Mouse (Mus musculus): Measurements from ENCODE around the gene Rspry1.

The Rspry1 gene

DNA sequence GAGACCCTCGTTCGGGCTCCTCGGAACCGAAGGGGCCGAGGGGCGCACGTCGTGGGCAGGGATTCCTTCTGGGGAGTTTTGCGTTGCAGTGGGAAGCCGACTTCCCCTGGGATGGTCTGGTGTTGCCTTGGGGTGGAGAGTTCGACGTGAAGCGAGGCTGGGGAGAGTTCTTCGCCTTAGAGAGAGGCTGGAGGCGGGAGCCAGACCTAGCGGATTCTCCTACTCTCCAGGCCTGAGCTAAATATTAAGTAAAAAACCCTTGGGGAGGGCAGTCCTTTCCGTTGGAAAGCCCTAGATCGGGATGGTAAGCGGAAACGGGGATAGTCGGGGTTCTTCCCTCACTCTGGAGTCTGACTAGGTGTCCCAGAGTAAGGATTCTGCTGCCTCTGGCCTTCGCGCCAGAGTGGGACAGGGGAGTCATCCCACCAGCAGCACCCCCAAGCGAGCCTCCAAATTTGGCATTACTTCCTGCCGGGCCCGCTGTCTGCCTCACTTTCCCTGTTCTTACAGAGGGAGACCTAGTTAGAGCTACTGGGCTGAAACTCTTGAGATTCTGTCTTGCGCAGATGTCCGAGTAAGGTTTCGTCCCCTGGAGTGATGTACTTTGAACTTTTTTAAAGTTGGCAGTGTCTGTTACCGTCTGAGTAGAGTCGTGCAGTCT, 864 bp downstream of the Rspry1 start:
- DNase-seq (ENCODE audit: low spot score), result peak; percentile 36

DNA sequence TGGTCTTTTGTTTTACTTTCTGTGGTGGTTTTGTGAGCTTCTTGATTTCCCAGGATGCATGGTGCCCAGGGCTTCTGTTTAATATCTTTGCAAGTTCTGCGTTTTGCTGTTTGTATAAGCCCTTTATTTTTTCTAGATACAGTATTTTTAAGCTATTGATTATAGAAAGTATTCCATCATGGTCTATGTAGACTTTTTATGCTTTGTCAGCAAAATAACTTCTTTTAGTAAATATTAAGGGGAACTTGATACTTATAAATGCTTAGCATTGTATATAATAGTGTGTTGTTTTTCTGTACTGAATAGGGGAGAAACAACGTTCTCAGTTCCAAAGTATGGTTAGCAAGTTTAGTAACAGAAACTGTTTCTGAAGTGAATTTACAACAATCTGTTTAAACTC, 2.3 kb downstream of the Rspry1 start:
- DNase-seq (ENCODE audit: low spot score), result no peak

DNA sequence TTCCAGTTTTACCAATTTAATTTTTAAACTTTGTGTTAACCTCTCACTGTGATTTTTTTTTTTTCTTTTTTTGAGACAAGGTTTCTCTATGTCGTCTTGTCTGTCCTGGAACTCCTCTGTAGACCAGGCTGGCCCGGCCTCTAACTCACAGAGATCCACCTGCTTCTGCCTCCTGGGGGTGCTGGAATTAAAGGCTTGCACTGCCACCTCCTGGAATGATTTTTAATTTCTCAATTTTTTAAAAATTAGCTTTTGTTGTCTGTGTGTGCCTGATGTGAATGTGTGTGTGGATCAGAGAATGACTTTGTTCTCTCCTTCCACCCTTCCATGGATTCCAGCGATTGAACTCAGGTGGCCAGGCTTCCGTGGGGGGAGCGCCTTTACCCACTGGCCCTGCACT, 5.3 kb downstream of the Rspry1 start:
- DNase-seq (ENCODE audit: low spot score), result no peak

DNA sequence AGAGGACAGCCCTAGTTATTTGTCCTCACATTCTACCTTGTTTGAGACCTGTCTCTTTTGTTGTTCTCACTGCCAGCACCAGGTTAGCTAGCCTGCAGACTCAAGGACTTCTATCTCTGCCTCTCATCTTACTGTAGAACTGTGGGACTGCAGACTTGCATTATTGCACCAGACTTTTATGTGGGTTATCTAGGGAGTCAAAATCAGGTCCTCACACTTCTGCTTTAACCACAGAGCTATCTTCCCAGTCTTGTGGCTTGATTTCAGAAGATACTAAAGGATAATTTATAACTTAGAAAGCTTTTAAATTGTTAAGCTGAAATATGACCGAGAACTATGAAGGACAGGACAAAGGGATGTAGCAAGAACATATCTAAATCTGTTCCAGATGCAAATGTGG, 23.1 kb downstream of the Rspry1 start:
- DNase-seq (ENCODE audit: low spot score), result no peak

DNA sequence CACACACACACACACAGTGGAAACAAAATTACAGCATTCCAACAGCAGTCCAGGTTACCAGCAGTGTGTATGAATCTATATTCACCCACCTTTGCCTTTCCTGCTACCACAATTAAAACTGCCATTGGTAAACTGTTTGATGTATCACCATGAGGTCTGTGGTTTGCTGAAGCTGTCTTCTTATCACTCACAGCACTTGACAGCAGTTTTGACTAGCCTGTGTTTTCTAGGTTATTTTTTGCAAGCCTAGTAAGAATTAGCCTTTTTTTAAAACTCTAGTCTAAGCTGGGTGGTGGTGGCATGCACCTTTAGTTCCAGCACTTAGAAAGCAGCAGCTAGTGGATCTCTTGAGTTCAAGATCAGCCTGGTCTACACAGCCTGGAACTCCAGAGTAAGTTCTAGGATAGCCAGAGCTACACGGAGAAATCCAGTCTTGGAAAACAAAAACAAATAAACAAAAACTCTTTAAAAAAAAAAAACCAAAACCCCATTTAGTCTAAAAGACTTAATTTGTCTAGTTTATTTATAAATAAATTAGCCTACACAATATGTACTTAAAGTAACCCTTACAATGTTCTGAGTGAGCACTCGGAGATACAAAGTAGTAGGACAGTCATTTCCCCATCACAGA, 31.9 kb downstream of the Rspry1 start:
- DNase-seq (ENCODE audit: low spot score), result no peak

DNA sequence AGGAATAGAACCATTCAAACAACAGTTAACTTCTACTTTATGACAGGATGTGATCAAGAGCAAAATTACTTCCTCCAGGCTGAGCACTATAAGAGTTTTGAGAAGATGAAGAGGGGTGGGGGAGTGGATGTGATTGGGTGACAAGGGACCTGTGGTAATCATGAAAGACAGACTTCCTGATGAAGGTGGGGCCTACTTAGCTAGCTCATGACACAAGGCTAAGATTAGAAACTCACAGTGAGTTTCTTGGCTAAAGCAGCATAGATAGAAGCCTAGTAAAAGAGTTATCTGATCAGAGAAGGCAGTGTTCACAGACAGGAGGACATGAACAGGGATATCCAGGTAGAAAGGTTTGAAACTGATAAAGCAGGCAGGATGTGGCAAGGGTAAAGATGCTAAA, 32.5 kb downstream of the Rspry1 start:
- no peak for DNase-seq (ENCODE audit: low spot score)

DNA sequence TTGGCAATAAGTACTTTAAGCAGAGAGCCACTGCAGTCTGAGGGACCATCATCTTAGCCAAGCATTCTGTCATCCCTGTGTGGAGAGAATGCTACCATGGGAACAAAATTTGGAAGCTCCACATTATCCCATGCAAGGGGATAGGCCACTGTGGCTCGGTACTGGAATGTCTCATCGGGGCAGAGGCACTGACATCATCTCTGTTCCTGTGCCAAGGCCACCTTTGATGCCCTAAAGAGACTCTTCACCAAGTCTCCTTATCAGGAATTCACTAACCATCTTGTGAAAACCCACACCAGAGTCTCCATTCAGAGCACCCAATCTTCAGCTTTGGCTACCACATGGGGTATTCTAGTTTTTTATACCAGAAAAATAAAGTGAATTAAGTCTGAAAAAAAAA, 39.4 kb downstream of the Rspry1 start:
- no peak for DNase-seq (ENCODE audit: low spot score)

DNA sequence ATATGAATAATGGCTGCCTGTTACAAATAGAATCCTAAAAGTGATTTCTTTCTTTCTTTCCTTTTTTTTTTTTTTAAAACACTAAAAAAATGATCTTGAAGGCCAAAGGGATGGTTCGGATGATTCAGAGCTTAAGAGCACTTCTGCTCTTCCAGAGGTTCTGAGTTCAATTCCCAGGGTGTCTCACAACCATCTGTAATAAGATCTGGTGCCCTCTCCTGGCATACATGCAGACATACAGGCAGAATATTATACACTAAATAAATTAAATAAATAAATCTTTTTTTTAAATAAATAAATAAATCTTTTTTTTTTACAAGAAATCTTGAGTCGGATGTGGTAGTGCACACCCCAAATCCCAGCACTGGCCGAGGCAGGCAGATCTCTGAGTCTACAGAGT, 40.2 kb downstream of the Rspry1 start:
- DNase-seq (ENCODE audit: low spot score), result no peak

DNA sequence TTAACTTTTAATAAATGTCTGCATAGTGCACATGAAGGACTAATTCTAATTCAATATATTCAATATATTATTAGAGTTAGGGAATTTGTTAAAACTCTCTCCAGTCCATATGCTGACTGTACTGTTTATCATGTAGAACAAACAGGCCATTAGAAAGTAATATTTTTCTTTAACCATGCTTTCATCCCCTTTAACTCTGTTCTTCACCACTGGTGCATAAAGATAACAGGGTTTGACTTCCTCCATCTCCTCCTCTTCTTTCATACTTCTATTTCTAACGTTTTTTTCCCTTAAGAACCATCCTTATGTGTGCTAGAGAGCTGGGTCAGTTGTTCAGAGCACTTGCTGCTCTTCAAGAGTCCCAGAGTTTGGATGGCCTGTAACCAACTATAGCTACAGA, 43.5 kb downstream of the Rspry1 start:
- DNase-seq (ENCODE audit: low spot score), result no peak

DNA sequence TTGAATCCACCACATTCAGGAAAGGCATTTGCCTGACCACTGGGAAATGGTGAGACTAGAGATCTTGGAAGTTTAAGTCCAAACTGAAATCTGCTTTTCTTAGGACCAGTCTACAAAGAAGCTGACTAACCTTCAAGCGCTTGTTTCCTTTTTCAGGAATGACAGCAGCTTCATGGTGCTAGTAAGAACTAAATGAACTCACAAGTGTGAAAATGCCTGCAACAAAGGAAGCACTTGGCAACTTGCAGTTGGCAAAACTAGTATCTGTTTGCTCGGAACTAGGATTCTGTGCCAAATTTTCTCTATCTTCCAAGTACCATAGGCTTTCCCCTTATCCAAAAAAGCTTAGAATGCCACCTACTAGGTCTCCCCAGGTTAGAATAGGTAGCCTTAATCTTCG, 44.4 kb downstream of the Rspry1 start:
- no peak for DNase-seq (ENCODE audit: low spot score)

DNA sequence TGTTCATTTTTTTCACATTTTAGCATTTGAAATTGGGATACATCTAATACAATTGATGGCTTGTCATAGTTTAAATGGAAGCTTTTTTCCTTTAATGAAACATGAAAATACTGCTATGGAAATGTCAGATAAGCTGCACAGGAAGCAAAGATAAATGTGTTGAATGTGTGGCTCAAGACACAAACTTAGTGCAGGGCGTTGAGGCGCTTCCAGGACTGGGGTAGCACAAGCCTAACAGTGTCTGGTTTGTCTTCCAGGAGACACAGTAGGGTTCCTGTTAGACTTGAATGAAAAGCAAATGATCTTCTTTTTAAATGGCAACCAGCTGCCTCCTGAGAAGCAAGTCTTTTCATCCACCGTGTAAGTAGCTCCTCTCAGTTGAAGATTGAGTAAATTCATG, 47.8 kb downstream of the Rspry1 start:
- DNase-seq (ENCODE audit: low spot score), result no peak

DNA sequence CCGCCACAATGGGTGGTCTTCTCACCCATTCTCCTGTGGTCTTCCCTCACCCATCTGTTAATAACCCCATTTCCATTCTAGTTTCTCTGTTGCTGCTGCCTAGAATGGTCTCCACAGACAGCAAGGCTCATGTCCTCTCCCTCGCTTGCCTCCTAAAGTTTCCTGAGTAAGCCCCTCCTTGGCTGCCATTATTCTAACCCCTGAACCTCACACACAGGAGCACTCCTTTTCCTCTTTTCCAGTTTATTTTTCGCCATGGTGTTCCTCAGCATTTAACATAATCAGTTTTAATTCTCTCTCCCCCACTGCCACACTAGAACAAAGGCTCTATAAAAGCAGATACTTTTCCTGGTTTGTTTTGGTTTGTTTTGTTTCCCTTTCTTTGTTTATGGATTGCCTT, 51.2 kb downstream of the Rspry1 start:
- no peak for DNase-seq (ENCODE audit: low spot score)

DNA sequence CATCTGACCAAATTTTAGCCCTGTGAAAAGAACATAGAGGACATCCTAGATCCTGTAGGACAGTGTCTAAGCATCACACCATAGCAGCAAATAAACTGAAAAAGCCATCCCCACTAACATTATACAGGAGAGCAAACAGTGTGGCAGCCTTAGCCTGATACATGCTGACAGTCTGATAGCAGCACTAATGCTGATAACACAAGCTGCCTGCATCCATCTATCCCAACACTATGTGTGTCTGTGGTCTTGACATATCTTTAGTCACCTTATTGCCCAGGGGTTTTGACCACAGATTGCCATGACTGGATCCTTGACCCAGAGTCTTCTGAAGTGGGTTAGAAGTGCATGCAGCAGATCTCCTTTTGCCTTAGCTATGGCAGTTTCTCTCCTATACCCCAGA, 53.3 kb downstream of the Rspry1 start:
- DNase-seq (ENCODE audit: low spot score), result no peak

DNA sequence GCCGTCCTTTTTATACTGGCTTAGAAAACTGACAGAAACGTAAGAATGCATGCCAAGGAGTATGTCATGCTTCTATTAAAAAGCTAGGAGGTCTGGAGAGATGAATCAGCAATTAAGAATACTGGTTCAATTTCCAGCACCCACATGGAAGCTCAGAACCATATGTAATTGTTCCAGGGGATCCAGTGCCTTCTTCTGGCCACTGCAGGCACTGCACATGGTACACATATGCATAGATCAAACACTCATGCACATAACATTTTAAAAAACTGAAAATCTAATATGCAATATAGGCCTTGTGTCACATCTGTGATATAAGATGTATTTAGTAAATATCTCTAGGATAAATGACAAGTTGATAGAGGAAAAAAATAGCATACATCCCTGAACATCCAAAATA, 56.3 kb downstream of the Rspry1 start:
- DNase-seq (ENCODE audit: low spot score), result no peak

DNA sequence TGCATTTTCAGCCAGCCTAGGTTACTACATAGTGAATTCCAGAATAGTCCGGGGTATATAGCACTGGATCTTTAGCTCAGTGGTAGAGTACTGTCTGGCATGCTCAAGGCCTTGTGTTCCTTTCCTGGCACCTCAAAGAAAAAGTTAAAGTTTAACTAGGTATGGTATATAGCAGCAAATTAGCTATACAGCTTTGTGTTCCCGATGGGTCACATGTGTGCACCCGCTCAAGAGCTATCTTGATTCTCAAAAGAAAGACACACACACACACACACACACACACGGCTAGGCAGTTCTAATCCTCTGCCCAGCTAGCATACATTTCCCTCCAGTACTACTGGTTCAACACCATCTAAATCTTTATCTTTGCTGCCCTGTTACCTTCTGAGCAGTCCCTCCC, 58.7 kb downstream of the Rspry1 start:
- DNase-seq (ENCODE audit: low spot score), result no peak

DNA sequence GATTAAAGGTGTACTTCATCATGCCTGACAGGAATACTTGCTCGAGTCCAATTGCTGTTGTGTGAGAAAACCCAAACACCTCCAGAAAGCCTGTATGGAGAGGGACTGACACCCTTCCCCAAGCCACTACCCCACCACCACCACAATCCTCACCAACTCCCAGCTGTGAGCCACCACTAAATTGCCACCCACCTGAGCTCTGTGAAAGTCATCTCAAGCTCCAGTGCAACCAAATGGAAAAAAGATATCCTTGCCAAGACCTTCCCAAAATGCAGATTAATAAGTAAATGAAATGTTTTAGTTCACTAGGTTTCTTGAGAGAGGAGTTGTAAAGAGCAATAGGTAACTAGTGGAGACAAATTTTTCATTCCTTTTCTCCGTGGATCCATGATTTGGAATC, 63.0 kb downstream of the Rspry1 start:
- DNase-seq (ENCODE audit: low spot score), result no peak

DNA sequence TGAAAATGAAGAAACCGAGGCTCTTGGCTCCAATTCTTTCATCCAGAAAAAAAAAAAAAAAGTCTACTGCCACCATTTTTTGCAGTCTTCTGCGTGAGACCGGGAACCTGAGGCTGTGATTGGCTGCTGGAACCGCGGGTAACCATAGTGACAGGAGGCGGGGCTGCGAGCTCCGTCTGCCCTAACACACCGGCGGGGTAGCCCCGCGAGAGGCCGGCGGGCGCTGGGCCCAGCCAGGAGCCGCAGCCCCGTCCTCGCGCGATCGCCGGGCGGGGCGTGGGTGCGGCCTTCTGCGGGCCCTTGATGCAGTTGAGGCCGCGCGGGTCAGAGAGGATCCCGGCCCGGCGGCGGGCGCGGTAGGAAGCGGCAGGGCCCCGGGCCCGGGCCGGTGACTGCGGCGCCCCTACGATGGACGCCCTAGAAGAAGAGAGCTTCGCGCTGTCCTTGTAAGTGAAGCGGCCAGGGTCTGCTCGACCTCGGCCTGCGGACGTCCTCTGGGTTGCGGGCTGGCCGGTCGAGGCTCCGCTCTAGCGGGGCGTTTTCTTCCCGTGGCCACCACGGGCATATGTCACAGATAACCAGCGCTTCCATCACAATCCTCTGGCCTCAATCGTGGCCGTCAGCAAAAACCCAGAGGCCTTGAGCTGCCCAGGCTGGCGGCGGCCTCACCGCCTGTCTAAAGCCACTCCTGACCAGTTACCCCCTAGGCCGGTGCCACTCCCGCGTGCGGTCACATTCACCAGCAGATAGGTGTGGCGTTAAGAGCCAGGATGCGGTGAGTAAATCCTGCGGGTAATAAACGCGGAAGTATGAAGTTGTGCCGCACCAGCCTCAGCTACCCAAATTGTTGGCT, 64.9 kb downstream of the Rspry1 start, which contains the start of gene Arl2bp:
TSS of gene Arl2bp (plus strand) at position 145 of the 853 bp plus-strand sequence.
- DNase-seq (ENCODE audit: low spot score), result peak; percentile 92

DNA sequence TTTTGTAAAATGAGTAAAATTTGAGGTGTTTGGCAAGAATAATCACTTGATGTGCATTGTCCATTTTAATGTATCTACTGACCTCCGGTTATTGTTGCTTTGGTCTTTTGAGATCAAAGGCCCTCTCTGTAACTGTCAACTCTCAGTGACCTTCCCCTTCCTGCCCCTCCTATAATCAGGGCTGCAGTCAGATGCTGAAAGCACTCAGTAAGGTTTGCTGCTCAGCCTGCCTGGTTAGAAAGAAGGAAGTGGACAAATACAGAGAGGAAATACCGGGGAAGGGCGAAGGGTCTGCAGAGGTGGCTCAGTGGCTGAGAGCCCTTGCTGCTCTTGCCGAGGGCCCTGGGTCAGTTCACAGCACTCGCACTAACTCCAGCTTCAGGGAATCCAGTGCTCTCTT, 72.6 kb downstream of the Rspry1 start:
- DNase-seq (ENCODE audit: low spot score), result no peak

DNA sequence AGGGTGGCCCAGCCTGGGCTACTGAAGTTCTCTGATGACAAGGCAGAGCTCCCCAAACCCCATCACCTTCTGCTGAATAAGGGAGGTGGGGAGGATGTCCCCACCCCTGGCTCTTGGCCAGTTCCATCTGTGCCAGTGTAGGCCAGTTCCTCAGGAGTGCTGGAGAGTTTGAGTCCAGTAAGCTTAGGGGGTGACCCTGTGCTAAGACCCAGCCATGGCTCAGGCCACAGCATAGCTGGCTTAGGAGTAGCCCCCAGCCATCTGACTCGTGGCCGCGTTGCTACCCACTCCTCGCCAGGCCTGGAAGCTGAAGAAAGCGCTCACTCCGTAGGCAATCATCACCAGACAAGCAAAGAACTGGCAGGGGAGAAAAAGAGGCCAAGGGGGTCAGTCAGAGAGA, 74.2 kb downstream of the Rspry1 start:
- no peak for DNase-seq (ENCODE audit: low spot score)

DNA sequence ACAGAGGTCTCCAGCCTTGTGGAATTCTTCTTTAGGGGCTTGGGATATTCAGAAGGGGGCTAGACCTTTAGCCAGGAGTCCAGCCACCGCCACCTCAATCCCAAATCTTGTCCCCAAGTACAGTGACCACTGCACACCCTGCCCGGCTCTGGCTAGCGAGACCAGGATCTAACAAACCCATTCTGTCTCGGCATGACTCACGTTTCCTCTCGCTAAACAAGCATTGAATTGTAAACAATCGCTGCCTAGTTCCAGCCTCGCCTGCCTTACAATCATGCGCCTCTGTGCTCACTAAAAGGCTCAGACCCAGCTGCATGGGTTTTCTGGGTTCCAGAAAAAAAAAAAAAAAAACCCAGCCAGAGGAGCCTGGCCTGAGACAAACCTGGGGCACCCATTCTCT, 76.8 kb downstream of the Rspry1 start:
- peak; percentile 38 for DNase-seq (ENCODE audit: low spot score)

DNA sequence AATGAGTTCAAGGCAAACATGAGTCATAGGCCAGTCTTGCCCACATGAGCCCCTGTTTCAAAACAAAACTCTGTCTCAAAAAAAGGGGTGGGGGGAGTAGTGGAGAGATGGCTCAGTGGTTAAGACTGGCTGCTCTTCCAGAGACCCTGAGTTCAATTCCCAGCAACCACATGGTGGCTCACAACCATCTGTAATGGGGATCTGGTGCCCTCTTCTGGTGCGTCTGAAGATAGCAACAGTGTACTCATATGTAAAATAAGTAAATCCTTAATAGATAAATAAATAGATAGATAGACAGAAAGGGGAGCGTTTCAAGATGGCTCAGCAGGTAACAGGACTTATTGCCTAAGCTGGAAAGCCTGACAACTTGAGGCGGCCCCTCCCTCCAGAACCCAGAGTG, 78.7 kb downstream of the Rspry1 start:
- DNase-seq (ENCODE audit: low spot score), result no peak

DNA sequence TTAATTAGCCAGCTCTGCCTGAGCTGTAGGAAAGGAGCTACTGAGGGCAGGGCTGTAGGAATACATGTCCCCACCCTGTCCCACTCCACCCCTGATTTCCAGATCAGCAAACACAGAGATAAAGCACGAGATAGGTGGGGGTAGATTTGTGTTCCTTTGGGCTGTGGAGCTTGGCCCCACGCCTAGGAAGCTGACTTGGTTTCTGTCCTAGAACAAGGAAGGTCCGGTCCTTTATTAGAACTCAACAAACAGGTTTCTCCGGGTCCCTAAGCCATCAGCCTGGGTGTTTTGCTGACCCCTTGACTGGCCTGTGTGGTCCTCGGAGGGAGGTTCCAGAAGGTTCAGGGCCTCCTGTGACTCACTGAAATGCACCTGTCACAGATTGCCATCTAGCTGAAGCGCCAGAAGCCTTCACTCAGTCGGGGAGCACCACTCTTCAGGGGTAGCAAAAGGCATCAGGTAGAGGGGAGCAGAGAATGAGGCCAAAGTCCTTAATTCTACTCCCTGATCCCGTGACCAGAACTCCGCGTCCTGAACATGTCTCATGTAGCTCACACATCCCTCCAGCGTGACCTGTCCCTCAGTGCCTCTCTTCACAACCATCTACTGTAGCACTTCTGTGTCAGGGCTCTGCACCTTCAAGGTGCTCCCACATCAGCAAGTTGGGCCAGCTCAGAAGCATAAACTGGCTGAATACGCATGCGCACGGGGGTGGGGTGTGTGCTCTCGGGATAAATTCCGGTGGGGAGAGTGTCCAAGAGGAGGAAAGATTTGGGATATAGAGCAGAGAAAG, 81.2 kb downstream of the Rspry1 start:
- no peak for DNase-seq (ENCODE audit: low spot score)
